Mouse (Mus musculus): ENCODE measurements around the gene Ppfia3.

GRCm38 (mm10) chr7:45332685-45333425, 34.0 kb downstream of the Ppfia3 start:
- TF ChIP-seq CTCF (IDR thresholded peaks at IDR 0.05; ENCODE audit: low read depth) (no peak), EP300 (IDR thresholded peaks at IDR 0.05; ENCODE audit: low read depth) (no peak)

Data from heart, postnatal 0 days (tissue).